Mouse (Mus musculus) neural tube, embryonic 15.5 days (tissue): ENCODE data around the gene Hk1. TPM values are rescaled to one million over a fixed set of nuclear protein-coding genes. Genes with fewer than 3 reads are reported as not detected.

Experiments used
- ATAC-seq: fragments of 200-750 bp; cut with Nextera tagmentation; 2 replicates; pipeline ENCODE4 v1.8.0; 2017; ENCODE audit warnings: mild to moderate bottlenecking, moderate TSS enrichment, moderate library complexity; ENCODE audit not compliant: low FRiP score
- H3K27ac ChIP-seq: fragments of 300-500 bp; sonication (generic); replicated peaks from 2 replicates; pipeline ENCODE4 v1.5.1; 2015; ENCODE audit warnings: mild to moderate bottlenecking, inconsistent platforms
- H3K27me3 ChIP-seq: fragments of 300-500 bp; sonication (generic); replicated peaks from 2 replicates; pipeline ENCODE4 v1.6.1; 2015; ENCODE audit warnings: inconsistent platforms
- H3K36me3 ChIP-seq: fragments of 300-500 bp; sonication (generic); 2 replicates; pipeline ENCODE4 v1.6.1; 2015; ENCODE audit warnings: inconsistent platforms
- H3K4me1 ChIP-seq: fragments of 300-500 bp; sonication (generic); 2 replicates; pipeline ENCODE4 v1.6.1; 2015; ENCODE audit warnings: inconsistent platforms
- H3K4me2 ChIP-seq: fragments of 300-500 bp; sonication (generic); 2 replicates; pipeline ENCODE4 v1.6.1; 2015; ENCODE audit warnings: inconsistent platforms, mild to moderate bottlenecking, moderate library complexity
- H3K4me3 ChIP-seq: fragments of 300-500 bp; sonication (generic); replicated peaks from 2 replicates; pipeline ENCODE4 v1.5.1; 2015; ENCODE audit warnings: mild to moderate bottlenecking, inconsistent platforms
- H3K9ac ChIP-seq: fragments of 300-500 bp; sonication (generic); replicated peaks from 2 replicates; pipeline ENCODE4 v1.6.1; 2015; ENCODE audit warnings: mild to moderate bottlenecking, inconsistent platforms
- H3K9me3 ChIP-seq: fragments of 300-500 bp; sonication (generic); replicated peaks from 2 replicates; pipeline ENCODE4 v1.6.1; 2016; ENCODE audit warnings: inconsistent platforms
- WGBS: fragments of 180-500 bp; shearing (Covaris S2); methylation state at CpG from one replicate; pipeline ENCODE4 v1.1.7; 2015; ENCODE audit warnings: mixed read lengths; 5-methylcytosine and 5-hydroxymethylcytosine counted together
- polyA plus RNA-seq: library from polyadenylated mRNA; unstranded; fragments of >200 nt; fragmentation: Nextera tagmentation; extraction: Ambion mirVana; gene quantifications from 2 replicates; pipeline ENCODE4 v1.2.1, GENCODE M21; 2015

Hk1 gene
- 134 and 146 TPM in 2 replicates for polyA plus RNA-seq

- no peaks in the 10 kb centered on the region for H3K4me1 ChIP-seq
- no peak within 1 kb of the TSS for H3K4me2 ChIP-seq
- ATAC-seq, result no peak
- no peaks in the 10 kb centered on the region for H3K9me3 ChIP-seq
- WGBS, result 92% methylated on average over 1 of the region's 1 CpGs
- no peak within 1 kb of the TSS for H3K9ac ChIP-seq
- no peaks in the 10 kb centered on the region for H3K36me3 ChIP-seq
- no peak within 1 kb of the TSS for H3K4me3 ChIP-seq
- H3K27me3 ChIP-seq, result no peaks in the 10 kb centered on the region
- H3K27ac ChIP-seq, result no peak within 1 kb of the TSS
Observed at GRCm38 (mm10) chr10:62379808-62380207, at the start of gene Hk1. TSS of gene Hk1 (minus strand) at chr10:62379908.

- H3K36me3 ChIP-seq, result peaks cover 21% of the 10 kb centered on the region
- no peak overlapping the region for H3K4me2 ChIP-seq
- H3K27me3 ChIP-seq, result no peaks in the 10 kb centered on the region
- no peak for ATAC-seq
- WGBS, result 53% methylated on average over 9 of the region's 9 CpGs
- no peak overlapping the region for H3K9ac ChIP-seq
- no peak overlapping the region for H3K27ac ChIP-seq
- H3K4me1 ChIP-seq, result 0 out of 2 replicates have a peak, but pooled peaks cover 3% of the 10 kb centered on the region
- no peak overlapping the region for H3K4me3 ChIP-seq
- H3K9me3 ChIP-seq, result no peaks in the 10 kb centered on the region
Observed at GRCm38 (mm10) chr10:62425081-62425871, 45.6 kb upstream of the Hk1 start.

GRCm38 (mm10) chr10:62422255-62422654 is 42.5 kb upstream of the Hk1 start, which contains the start of gene Hkdc1:
TSS of gene Hkdc1 (minus strand) at chr10:62422491.
- no peak within 1 kb of the TSS for H3K4me3 ChIP-seq
- WGBS, result 34% methylated on average over 15 of the region's 15 CpGs
- H3K27me3 ChIP-seq, result no peaks in the 10 kb centered on the region
- H3K9ac ChIP-seq, result no peak within 1 kb of the TSS
- no peak within 1 kb of the TSS for H3K4me2 ChIP-seq
- no peaks in the 10 kb centered on the region for H3K9me3 ChIP-seq
- H3K36me3 ChIP-seq, result no peaks in the 10 kb centered on the region
- no peak within 1 kb of the TSS for H3K27ac ChIP-seq
- ATAC-seq, result no peak
- 0 out of 2 replicates have a peak, but pooled peaks cover 3% of the 10 kb centered on the region for H3K4me1 ChIP-seq

GRCm38 (mm10) chr10:62421127-62421526 is 41.4 kb upstream of the Hk1 start:
- 76% methylated on average over 3 of the region's 3 CpGs for WGBS

GRCm38 (mm10) chr10:62420399-62420798 is 40.7 kb upstream of the Hk1 start:
- Histone ChIP-seq H3K9ac (no peak overlapping the region), H3K4me1 (0 out of 2 replicates have a peak, but pooled peaks cover under 1% of the 10 kb centered on the region), H3K27ac (no peak overlapping the region), H3K9me3 (no peaks in the 10 kb centered on the region), H3K4me3 (no peak overlapping the region), H3K36me3 (no peaks in the 10 kb centered on the region), H3K27me3 (no peaks in the 10 kb centered on the region), H3K4me2 (no peak overlapping the region)
- ATAC-seq, result no peak
- 78% methylated on average over 6 of the region's 6 CpGs for WGBS

More at GRCm38 (mm10) chr10:62421127-62421526, 41.4 kb upstream of the Hk1 start:
- no peak for ATAC-seq
- H3K4me1 ChIP-seq, result 0 out of 2 replicates have a peak, but pooled peaks cover 3% of the 10 kb centered on the region
- H3K27me3 ChIP-seq, result no peaks in the 10 kb centered on the region
- no peaks in the 10 kb centered on the region for H3K9me3 ChIP-seq
- no peaks in the 10 kb centered on the region for H3K36me3 ChIP-seq
- no peak overlapping the region for H3K9ac ChIP-seq
- no peak overlapping the region for H3K4me2 ChIP-seq
- H3K4me3 ChIP-seq, result no peak overlapping the region
- H3K27ac ChIP-seq, result no peak overlapping the region

GRCm38 (mm10) chr10:62419422-62419821 is 39.7 kb upstream of the Hk1 start:
- Histone ChIP-seq H3K4me1 (no peaks in the 10 kb centered on the region), H3K4me2 (no peak overlapping the region), H3K4me3 (no peak overlapping the region), H3K36me3 (no peaks in the 10 kb centered on the region), H3K9ac (no peak overlapping the region), H3K27ac (no peak overlapping the region), H3K9me3 (no peaks in the 10 kb centered on the region), H3K27me3 (no peaks in the 10 kb centered on the region)
- 88% methylated on average over 5 of the region's 5 CpGs for WGBS
- no peak for ATAC-seq

- WGBS, result 44% methylated on average over 7 of the region's 7 CpGs
- Histone ChIP-seq H3K4me2 (no peak overlapping the region), H3K9ac (no peak overlapping the region), H3K9me3 (no peaks in the 10 kb centered on the region), H3K4me1 (no peaks in the 10 kb centered on the region), H3K27me3 (no peaks in the 10 kb centered on the region), H3K36me3 (no peaks in the 10 kb centered on the region), H3K27ac (no peak overlapping the region), H3K4me3 (no peak overlapping the region)
- no peak for ATAC-seq
Observed at GRCm38 (mm10) chr10:62418831-62419356, 39.2 kb upstream of the Hk1 start.

- Histone ChIP-seq H3K27ac (no peak overlapping the region), H3K9ac (no peak overlapping the region), H3K4me3 (no peak overlapping the region), H3K27me3 (no peaks in the 10 kb centered on the region), H3K4me2 (no peak overlapping the region), H3K36me3 (no peaks in the 10 kb centered on the region), H3K4me1 (no peaks in the 10 kb centered on the region), H3K9me3 (no peaks in the 10 kb centered on the region)
- ATAC-seq, result no peak
- WGBS, result 56% methylated on average over 4 of the region's 4 CpGs
Observed at GRCm38 (mm10) chr10:62413606-62413982, 33.9 kb upstream of the Hk1 start.

GRCm38 (mm10) chr10:62412906-62413605 is 33.3 kb upstream of the Hk1 start:
- WGBS, result 50% methylated on average over 7 of the region's 8 CpGs
- Histone ChIP-seq H3K27me3 (no peaks in the 10 kb centered on the region), H3K36me3 (no peaks in the 10 kb centered on the region), H3K4me2 (no peak overlapping the region), H3K4me1 (no peaks in the 10 kb centered on the region), H3K27ac (no peak overlapping the region), H3K4me3 (no peak overlapping the region), H3K9ac (no peak overlapping the region), H3K9me3 (no peaks in the 10 kb centered on the region)
- ATAC-seq, result no peak

- no peaks in the 10 kb centered on the region for H3K36me3 ChIP-seq
- WGBS, result 73% methylated on average over 19 of the region's 19 CpGs
- no peaks in the 10 kb centered on the region for H3K9me3 ChIP-seq
- H3K4me1 ChIP-seq, result no peaks in the 10 kb centered on the region
- H3K9ac ChIP-seq, result no peak overlapping the region
- H3K4me2 ChIP-seq, result no peak overlapping the region
- no peak overlapping the region for H3K27ac ChIP-seq
- H3K4me3 ChIP-seq, result no peak overlapping the region
- ATAC-seq, result no peak
- H3K27me3 ChIP-seq, result 0 out of 2 replicates have a peak, but pooled peaks cover 4% of the 10 kb centered on the region
Observed at GRCm38 (mm10) chr10:62411431-62412410, 32.0 kb upstream of the Hk1 start.

- no peak overlapping the region for H3K4me3 ChIP-seq
- ATAC-seq, result peak; percentile 73; the same call in 1 of the 2 replicates
- H3K36me3 ChIP-seq, result no peaks in the 10 kb centered on the region
- no peak overlapping the region for H3K4me2 ChIP-seq
- H3K9ac ChIP-seq, result no peak overlapping the region
- 15% methylated on average over 5 of the region's 5 CpGs for WGBS
- H3K27ac ChIP-seq, result no peak overlapping the region
- no peaks in the 10 kb centered on the region for H3K4me1 ChIP-seq
- 0 out of 2 replicates have a peak, but pooled peaks cover 4% of the 10 kb centered on the region for H3K27me3 ChIP-seq
- no peaks in the 10 kb centered on the region for H3K9me3 ChIP-seq
Observed at GRCm38 (mm10) chr10:62410943-62411342, 31.2 kb upstream of the Hk1 start.
